Mouse (Mus musculus): ENCODE data around the gene Pfdn6.

DNA sequence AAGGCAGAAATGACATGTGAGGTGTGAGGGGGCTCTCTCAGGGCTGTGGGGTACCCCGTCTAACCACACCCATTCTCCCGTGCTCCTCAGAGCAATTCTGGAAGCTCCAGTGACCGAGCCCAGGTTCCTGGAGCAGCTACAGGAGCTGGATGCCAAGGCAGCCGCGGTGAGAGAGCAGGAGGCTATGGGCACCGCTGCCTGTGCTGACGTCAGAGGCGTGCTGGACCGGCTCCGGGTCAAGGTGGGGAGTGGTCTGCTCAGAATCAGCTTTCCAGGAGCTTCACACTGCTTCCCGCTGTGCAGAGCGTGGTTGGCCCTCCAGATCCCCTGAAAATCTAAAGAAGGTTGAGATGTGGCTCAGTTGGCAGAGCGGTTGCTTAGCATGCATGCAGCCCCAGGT, 19.0 kb upstream of the Pfdn6 start:
- TF ChIP-seq POLR2A (IDR thresholded peaks at IDR 0.05; ENCODE audit: borderline replicate concordance, insufficient read depth, low read length) (no peak), CTCF (IDR thresholded peaks at IDR 0.05; ENCODE audit: borderline replicate concordance, insufficient read depth, low read depth, low read length) (no peak)
